Mouse (Mus musculus): ENCODE results near the gene Wdr46. TPM values are rescaled to one million over a fixed set of nuclear protein-coding genes. Genes with fewer than 3 reads are reported as not detected.

The Wdr46 gene
- polyA plus RNA-seq, 1 experiment from 2014 or later = 37.4 TPM

DNA sequence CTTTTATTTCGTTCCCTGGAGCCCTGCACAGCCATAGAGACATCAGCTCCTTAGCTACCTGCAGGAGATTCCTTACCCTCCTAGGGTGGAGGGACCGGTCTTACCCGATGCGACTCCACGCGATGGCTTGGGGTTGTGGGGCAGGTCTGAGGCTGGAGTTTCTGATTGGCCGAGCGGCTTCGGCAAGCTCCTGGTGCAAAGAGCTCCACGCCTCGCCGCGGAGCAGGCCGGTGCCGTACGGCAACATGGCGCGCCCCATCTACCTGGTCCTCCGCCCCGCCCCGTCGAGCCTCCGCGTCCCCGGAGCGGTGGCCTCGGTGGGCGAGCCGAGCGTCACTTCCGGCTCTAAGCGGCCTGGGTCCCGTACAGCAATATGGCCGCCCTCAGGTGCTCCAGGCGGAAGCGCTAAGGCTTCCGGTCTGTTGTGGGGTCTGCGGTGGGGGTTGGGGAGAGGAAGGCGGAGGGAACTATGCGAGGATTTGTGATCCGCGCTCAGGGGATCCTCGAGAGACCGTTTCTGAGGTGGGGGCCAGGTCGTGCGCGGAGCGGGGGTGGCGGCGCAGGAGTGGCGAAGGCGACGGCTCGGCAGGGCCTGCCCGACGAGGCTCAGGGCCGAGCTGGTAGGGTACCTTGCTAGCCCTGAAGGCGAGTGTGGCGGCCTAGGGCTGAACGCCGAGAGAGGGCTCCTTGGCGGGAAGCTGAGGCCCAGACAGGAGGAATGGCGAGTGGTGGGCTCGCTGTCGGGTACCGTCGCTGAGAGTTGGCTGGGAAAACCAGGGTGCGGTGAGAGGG lies 31.2 kb upstream of the Wdr46 start, which contains the start of gene Daxx:
Gene Daxx, plus strand, starts transcription at position 338 of the 792 bp plus-strand sequence.
- Histone ChIP-seq H3K27me3 (ENCODE audit: control insufficient read depth, insufficient read depth, low read length) (no peaks in the 10 kb centered on the region), H3K36me3 (ENCODE audit: control insufficient read depth, insufficient read depth, low read length) (peaks cover 28% of the 10 kb centered on the region), H3K4me1 (ENCODE audit: control insufficient read depth, insufficient read depth, low read length) (peaks cover 8% of the 10 kb centered on the region), H3K4me3 (ENCODE audit: low read depth, low read length) (peak within 1 kb of the TSS; percentile 88), H3K4me2 (ENCODE audit: low read depth, severe bottlenecking) (peak within 1 kb of the TSS; percentile 97), H3K27ac (replicated peaks; ENCODE audit: low read depth, low read length) (peak within 1 kb of the TSS; percentile 75), H3K9me3 (ENCODE audit: control insufficient read depth, low read length) (no peaks in the 10 kb centered on the region), H3K9ac (ENCODE audit: low read length) (peak within 1 kb of the TSS; percentile 89)
- under 1% methylated on average over 68 of the region's 68 CpGs for WGBS
- DNase-seq (ENCODE audit: low spot score) = peak; percentile 98
- ATAC-seq (ENCODE audit: insufficient number of reproducible peaks, low FRiP score, low TSS enrichment, low read depth) = peak; percentile 95

DNA sequence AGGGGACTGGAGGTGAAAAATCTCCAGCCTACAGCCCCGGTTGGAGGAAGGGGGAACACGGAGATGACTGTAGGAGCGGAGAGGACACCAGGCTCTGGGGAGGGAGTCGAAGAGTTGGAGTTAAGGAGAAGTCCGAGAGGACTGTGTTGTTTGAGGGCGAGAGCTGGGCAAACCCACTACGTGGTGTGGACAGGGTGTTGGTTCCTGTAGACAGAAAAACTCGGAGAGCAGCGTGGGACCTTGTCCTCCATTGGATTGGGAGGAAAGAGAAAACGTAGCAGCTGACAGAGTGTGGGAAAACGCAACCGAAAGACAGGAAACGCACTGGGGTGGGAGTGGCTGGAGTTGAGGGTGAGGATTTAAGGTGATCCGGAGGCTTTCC lies 30.6 kb upstream of the Wdr46 start:
- Histone ChIP-seq H3K27ac (replicated peaks; ENCODE audit: low read depth, low read length) (0 out of 2 replicates have a peak overlapping the region, but pooled peaks have one; percentile 73), H3K4me2 (ENCODE audit: low read depth, severe bottlenecking) (peak overlapping the region; percentile 97), H3K9ac (ENCODE audit: low read length) (peak overlapping the region; percentile 89), H3K9me3 (ENCODE audit: control insufficient read depth, low read length) (no peaks in the 10 kb centered on the region), H3K4me1 (ENCODE audit: control insufficient read depth, insufficient read depth, low read length) (peaks cover 8% of the 10 kb centered on the region), H3K4me3 (ENCODE audit: low read depth, low read length) (peak overlapping the region; percentile 88), H3K36me3 (ENCODE audit: control insufficient read depth, insufficient read depth, low read length) (peaks cover 29% of the 10 kb centered on the region), H3K27me3 (ENCODE audit: control insufficient read depth, insufficient read depth, low read length) (no peaks in the 10 kb centered on the region)
- WGBS = under 1% methylated on average over 14 of the region's 14 CpGs
- DNase-seq (ENCODE audit: low spot score) (no peak), ATAC-seq (ENCODE audit: insufficient number of reproducible peaks, low FRiP score, low TSS enrichment, low read depth) (no peak)

DNA sequence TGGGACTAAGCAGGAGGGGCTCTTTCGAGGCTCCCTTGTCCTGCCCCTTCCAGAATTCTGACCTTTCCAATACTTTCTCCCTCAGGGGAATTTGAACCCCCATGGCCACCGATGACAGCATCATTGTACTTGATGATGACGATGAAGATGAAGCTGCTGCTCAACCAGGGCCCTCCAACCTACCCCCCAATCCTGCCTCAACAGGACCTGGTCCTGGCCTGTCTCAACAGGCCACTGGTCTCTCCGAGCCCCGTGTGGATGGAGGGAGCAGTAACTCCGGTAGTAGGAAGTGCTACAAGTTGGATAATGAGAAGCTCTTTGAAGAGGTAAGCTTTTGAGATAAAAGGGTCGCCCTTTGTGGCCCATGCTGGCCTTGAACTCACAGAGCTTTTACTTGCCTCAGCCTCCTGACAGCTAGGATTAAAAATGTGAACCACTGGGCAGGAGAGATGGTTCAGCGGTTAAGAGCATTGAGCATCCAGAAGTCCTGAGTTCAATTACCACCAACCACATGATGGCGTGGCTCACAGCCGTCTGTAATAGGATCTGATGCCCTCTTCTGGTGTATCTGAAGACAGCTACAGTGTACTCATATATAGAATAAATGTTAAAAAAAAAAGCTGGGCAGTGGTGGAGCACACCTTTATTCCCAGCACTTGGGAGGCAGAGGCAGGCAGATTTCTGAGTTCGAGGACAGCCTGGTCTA lies 30.0 kb upstream of the Wdr46 start:
- peaks cover 11% of the 10 kb centered on the region for H3K4me1 ChIP-seq (ENCODE audit: control insufficient read depth, insufficient read depth, low read length)
- H3K9ac ChIP-seq (ENCODE audit: low read length) = peak overlapping the region; percentile 89; the same call in 1 of the 2 replicates
- peak overlapping the region; percentile 88 for H3K4me3 ChIP-seq (ENCODE audit: low read depth, low read length)
- ATAC-seq (ENCODE audit: insufficient number of reproducible peaks, low FRiP score, low TSS enrichment, low read depth) (no peak), DNase-seq (ENCODE audit: low spot score) (no peak)
- peaks cover 29% of the 10 kb centered on the region for H3K36me3 ChIP-seq (ENCODE audit: control insufficient read depth, insufficient read depth, low read length)
- 49% methylated on average over 11 of the region's 11 CpGs for WGBS
- H3K4me2 ChIP-seq (ENCODE audit: low read depth, severe bottlenecking) = peak overlapping the region; percentile 97
- no peaks in the 10 kb centered on the region for H3K9me3 ChIP-seq (ENCODE audit: control insufficient read depth, low read length)
- no peak overlapping the region for H3K27ac ChIP-seq (replicated peaks; ENCODE audit: low read depth, low read length)
- no peaks in the 10 kb centered on the region for H3K27me3 ChIP-seq (ENCODE audit: control insufficient read depth, insufficient read depth, low read length)

DNA sequence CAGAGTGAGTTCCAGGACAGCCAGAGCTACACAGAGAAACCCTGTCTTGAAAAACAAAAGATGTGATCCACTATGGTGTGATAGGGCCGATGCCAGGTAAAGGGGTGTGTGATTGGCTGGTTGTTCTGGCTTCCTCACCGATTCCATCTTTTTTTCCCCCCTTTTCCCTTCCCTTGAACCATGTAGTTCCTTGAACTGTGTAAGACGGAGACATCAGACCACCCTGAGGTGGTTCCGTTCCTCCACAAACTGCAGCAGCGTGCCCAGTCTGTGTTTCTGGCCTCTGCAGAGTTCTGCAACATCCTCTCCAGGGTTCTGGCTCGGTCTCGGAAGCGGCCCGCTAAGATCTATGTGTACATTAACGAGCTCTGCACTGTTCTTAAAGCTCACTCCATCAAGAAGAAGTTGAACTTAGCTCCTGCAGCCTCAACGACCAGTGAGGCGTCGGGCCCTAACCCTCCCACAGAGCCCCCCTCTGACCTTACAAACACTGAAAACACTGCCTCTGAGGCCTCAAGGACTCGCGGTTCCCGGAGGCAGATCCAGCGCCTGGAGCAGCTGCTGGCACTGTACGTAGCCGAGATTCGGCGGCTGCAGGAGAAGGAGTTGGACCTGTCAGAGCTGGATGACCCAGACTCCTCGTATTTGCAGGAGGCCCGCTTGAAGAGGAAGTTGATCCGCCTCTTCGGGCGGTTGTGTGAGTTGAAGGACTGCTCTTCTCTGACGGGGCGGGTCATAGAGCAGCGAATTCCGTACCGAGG lies 29.2 kb upstream of the Wdr46 start:
- 92% methylated on average over 31 of the region's 31 CpGs for WGBS
- Histone ChIP-seq H3K27ac (replicated peaks; ENCODE audit: low read depth, low read length) (no peak overlapping the region), H3K27me3 (ENCODE audit: control insufficient read depth, insufficient read depth, low read length) (no peaks in the 10 kb centered on the region), H3K9ac (ENCODE audit: low read length) (no peak overlapping the region), H3K4me3 (ENCODE audit: low read depth, low read length) (no peak overlapping the region), H3K4me2 (ENCODE audit: low read depth, severe bottlenecking) (no peak overlapping the region), H3K4me1 (ENCODE audit: control insufficient read depth, insufficient read depth, low read length) (peaks cover 11% of the 10 kb centered on the region), H3K36me3 (ENCODE audit: control insufficient read depth, insufficient read depth, low read length) (peaks cover 29% of the 10 kb centered on the region), H3K9me3 (ENCODE audit: control insufficient read depth, low read length) (no peaks in the 10 kb centered on the region)
- ATAC-seq (ENCODE audit: insufficient number of reproducible peaks, low FRiP score, low TSS enrichment, low read depth) (no peak), DNase-seq (ENCODE audit: low spot score) (no peak)

DNA sequence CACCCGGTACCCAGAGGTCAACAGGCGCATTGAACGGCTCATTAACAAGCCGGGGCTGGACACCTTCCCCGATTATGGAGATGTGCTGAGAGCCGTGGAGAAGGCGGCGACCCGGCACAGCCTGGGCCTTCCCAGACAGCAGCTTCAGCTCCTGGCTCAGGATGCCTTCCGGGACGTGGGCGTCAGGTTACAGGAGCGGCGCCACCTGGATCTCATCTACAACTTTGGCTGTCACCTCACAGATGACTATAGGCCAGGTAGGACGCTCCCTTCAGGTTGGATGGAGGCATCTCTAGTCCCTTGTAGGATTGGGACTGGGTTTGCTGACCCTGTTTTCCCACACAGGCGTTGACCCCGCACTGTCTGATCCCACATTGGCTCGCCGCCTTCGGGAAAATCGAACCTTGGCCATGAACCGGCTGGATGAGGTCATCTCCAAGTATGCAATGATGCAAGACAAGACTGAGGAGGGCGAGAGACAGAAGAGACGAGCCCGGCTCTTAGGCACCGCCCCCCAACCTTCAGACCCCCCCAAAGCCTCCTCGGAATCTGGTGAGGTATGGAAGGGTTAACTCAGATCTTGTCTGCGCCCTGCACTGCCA lies 28.5 kb upstream of the Wdr46 start:
- Histone ChIP-seq H3K27me3 (ENCODE audit: control insufficient read depth, insufficient read depth, low read length) (no peaks in the 10 kb centered on the region), H3K4me2 (ENCODE audit: low read depth, severe bottlenecking) (no peak overlapping the region), H3K9me3 (ENCODE audit: control insufficient read depth, low read length) (no peaks in the 10 kb centered on the region), H3K36me3 (ENCODE audit: control insufficient read depth, insufficient read depth, low read length) (peaks cover 29% of the 10 kb centered on the region), H3K27ac (replicated peaks; ENCODE audit: low read depth, low read length) (no peak overlapping the region), H3K4me3 (ENCODE audit: low read depth, low read length) (no peak overlapping the region), H3K9ac (ENCODE audit: low read length) (no peak overlapping the region), H3K4me1 (ENCODE audit: control insufficient read depth, insufficient read depth, low read length) (peaks cover 14% of the 10 kb centered on the region)
- ATAC-seq (ENCODE audit: insufficient number of reproducible peaks, low FRiP score, low TSS enrichment, low read depth) (no peak), DNase-seq (ENCODE audit: low spot score) (no peak)
- 94% methylated on average over 28 of the region's 28 CpGs for WGBS

DNA sequence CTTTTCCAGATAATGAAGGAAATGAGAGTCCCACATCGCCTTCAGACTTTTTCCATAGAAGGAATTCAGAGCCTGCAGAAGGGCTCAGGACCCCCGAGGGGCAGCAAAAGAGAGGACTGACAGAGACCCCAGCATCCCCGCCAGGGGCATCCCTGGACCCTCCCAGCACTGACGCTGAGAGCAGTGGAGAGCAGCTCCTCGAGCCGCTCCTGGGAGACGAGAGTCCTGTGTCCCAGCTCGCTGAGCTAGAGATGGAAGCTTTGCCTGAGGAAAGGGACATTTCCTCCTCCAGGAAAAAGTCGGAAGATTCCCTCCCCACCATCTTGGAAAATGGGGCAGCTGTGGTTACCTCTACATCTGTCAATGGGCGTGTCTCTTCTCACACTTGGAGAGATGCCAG lies 27.2 kb upstream of the Wdr46 start:
- DNase-seq (ENCODE audit: low spot score) (no peak), ATAC-seq (ENCODE audit: insufficient number of reproducible peaks, low FRiP score, low TSS enrichment, low read depth) (no peak)
- H3K4me1 ChIP-seq (ENCODE audit: control insufficient read depth, insufficient read depth, low read length) = peaks cover 17% of the 10 kb centered on the region
- peaks cover 32% of the 10 kb centered on the region for H3K36me3 ChIP-seq (ENCODE audit: control insufficient read depth, insufficient read depth, low read length)
- H3K4me3 ChIP-seq (ENCODE audit: low read depth, low read length) = no peak overlapping the region
- H3K27ac ChIP-seq (replicated peaks; ENCODE audit: low read depth, low read length) = no peak overlapping the region
- no peaks in the 10 kb centered on the region for H3K27me3 ChIP-seq (ENCODE audit: control insufficient read depth, insufficient read depth, low read length)
- 94% methylated on average over 10 of the region's 10 CpGs for WGBS
- H3K9me3 ChIP-seq (ENCODE audit: control insufficient read depth, low read length) = no peaks in the 10 kb centered on the region
- no peak overlapping the region for H3K4me2 ChIP-seq (ENCODE audit: low read depth, severe bottlenecking)
- H3K9ac ChIP-seq (ENCODE audit: low read length) = no peak overlapping the region

DNA sequence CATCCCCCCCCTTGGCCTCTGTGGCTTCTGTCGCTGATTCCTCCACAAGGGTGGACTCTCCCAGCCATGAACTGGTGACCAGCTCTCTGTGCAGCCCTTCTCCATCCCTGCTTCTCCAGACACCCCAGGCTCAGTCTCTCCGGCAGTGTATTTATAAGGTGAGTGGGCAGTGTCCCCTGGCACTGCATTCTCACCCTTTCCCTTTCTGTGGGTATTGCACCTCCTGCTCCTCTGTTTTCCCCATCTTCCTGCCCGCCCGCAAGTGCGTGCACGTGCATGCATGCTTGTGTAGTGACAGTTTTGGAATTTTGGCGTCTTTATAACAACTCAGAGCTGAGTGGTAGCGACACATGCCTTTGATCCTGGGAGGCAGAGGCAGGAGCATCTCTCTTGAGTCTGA lies 26.6 kb upstream of the Wdr46 start:
- Histone ChIP-seq H3K4me1 (ENCODE audit: control insufficient read depth, insufficient read depth, low read length) (peaks cover 18% of the 10 kb centered on the region), H3K27ac (replicated peaks; ENCODE audit: low read depth, low read length) (no peak overlapping the region; the same call in 1 of the 2 replicates), H3K9ac (ENCODE audit: low read length) (no peak overlapping the region), H3K36me3 (ENCODE audit: control insufficient read depth, insufficient read depth, low read length) (peaks cover 34% of the 10 kb centered on the region), H3K4me2 (ENCODE audit: low read depth, severe bottlenecking) (no peak overlapping the region), H3K9me3 (ENCODE audit: control insufficient read depth, low read length) (no peaks in the 10 kb centered on the region), H3K4me3 (ENCODE audit: low read depth, low read length) (no peak overlapping the region), H3K27me3 (ENCODE audit: control insufficient read depth, insufficient read depth, low read length) (no peaks in the 10 kb centered on the region)
- ATAC-seq (ENCODE audit: insufficient number of reproducible peaks, low FRiP score, low TSS enrichment, low read depth) (no peak), DNase-seq (ENCODE audit: low spot score) (no peak)
- WGBS = 97% methylated on average over 8 of the region's 8 CpGs

DNA sequence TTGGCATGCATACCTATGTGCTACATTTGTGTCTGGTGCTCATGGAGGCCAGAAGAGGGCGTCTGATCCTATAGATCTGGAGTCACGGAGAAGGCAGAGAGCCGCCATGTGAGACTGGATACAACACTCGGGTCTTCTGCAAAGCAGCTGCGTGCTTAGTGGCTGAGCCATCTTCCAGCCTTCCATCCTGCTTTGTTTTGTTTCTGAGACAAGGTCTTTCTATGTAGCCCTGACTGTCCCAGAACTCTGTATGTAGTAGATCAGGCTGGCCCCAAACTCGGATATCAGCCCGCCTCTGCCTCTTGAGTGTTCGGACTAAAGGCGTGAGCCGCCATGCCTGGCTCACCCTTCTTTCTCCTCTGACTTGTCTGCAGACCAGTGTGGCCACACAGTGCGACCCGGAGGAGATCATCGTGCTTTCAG lies 25.5 kb upstream of the Wdr46 start:
- Histone ChIP-seq H3K9ac (ENCODE audit: low read length) (peak overlapping the region; percentile 12; the same call in 1 of the 2 replicates), H3K4me3 (ENCODE audit: low read depth, low read length) (no peak overlapping the region; the same call in 1 of the 2 replicates), H3K27ac (replicated peaks; ENCODE audit: low read depth, low read length) (no peak overlapping the region), H3K4me1 (ENCODE audit: control insufficient read depth, insufficient read depth, low read length) (peaks cover 22% of the 10 kb centered on the region), H3K9me3 (ENCODE audit: control insufficient read depth, low read length) (no peaks in the 10 kb centered on the region), H3K4me2 (ENCODE audit: low read depth, severe bottlenecking) (peak overlapping the region; percentile 54; the same call in 1 of the 2 replicates), H3K27me3 (ENCODE audit: control insufficient read depth, insufficient read depth, low read length) (no peaks in the 10 kb centered on the region), H3K36me3 (ENCODE audit: control insufficient read depth, insufficient read depth, low read length) (peaks cover 34% of the 10 kb centered on the region)
- 74% methylated on average over 13 of the region's 13 CpGs for WGBS
- ATAC-seq (ENCODE audit: insufficient number of reproducible peaks, low FRiP score, low TSS enrichment, low read depth) (no peak), DNase-seq (ENCODE audit: low spot score) (no peak)

All from limb, embryonic 11.5 days (tissue).